Mouse (Mus musculus): Measurements from ENCODE around the gene Esp23. TPM values are rescaled to one million over a fixed set of nuclear protein-coding genes. Genes with fewer than 3 reads are reported as not detected.
"Not testable (repeated sequence)": the region's sequence is repeated elsewhere in the genome, so short reads cannot be mapped to it uniquely, and the experiment has no call there.

The Esp23 gene
- not detected for total RNA-seq (2021)
- long read RNA-seq, experiment 1 = 0 reads
- long read RNA-seq, experiment 2 = 0 reads

DNA sequence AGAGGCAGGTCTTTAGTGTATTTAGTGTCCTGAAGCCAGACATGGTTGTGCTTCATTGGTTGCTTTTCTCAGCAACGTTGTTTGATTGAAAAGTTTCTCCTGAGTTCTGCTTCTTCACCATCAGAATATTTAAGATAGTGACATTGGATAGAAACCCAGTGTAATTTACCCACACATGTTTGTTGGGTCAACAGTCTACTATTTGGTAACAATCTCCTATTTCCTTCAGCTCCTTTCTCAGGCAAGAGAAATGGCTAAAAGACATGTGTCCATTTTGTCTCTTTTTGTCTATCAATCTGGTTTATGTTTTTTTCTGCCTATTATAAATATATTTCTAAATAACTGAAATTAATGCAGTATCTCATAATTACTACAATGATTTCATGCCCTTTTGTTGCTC is at the start of gene Esp23:
TSS of gene Esp23 (minus strand) at position 101 of the 400 bp plus-strand sequence.
- no peak for DNase-seq

GRCm38 (mm10) chr17:39107126-39107525 is 30.3 kb upstream of the Esp23 start:
- not testable (repeated sequence) for DNase-seq

- DNase-seq = no peak
These were observed 18.2 kb upstream of the Esp23 start, which contains the start of gene Esp22 for GRCm38 (mm10) chr17:39095034-39095433. Esp22 (plus strand) TSS chr17:39095334.

DNA sequence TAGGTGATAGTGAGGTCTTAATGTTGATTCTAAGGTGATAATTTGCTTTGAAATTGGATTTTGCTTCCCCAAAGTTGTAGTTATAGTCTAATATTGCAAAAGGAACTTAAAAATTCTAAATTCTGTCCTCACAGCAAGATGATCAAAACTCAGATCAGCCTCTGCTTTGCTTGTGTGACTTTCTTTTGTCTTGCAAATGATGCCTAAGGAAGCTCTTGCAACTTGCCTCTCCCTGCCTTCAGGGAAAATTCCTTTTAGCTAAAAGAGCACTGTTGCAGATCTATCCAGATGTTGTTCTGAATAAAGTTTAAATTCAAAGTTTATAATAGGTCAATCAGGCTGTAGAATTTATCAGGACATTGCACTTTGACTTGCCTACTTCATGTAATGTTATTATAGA is 13.2 kb downstream of the Esp23 start:
- no peak for DNase-seq

DNA sequence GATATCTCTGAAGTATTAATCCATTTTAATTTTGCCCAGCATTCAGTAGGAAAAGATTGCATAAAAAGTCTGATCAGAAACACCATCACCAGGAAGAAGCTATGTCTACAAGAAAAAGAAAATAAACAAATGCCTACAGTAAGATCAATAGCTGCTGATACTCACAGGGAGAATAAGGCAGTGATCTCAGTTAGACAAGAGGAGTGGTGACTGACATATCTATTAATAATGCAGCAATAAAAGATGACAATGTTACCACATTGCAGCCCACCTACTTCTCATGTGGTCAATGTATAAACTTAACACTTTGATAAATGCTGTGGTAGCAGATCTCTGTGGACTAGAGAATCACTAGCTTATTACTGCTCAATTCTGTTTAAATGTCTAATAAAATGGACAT is 33.6 kb downstream of the Esp23 start, which contains the start of gene Gm21903:
TSS of gene Gm21903 (minus strand) at position 101 of the 400 bp plus-strand sequence.
- DNase-seq = no peak

DNA sequence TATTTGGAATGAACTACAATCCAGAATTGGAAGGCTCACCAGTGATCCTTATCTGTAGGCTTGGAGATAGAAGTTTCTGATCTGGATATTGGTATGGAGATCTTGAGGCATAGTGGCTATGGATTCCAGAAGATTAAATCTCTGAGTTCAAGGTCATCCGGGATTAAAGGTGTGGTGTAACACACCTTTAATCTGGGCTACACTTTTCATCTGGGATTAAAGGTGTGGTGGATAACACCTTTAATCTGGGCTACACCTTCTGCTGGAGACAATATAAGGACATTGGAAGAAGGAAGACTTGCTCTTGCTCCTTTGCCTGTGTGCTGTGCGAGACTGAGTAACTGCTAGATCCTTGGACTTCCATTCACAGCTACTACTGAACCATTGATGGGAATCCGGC is 40.4 kb downstream of the Esp23 start, which contains the start of gene Esp24:
TSS of gene Esp24 (plus strand) at position 301 of the 400 bp plus-strand sequence.
- not testable (repeated sequence) for DNase-seq

Other genes starting within 250 kb of the Esp23 start
- gene Esp24, start 40.3 kb downstream of the Esp23 start, total RNA-seq (2021) = not detected
- gene Gm21903, start 33.7 kb downstream of the Esp23 start, total RNA-seq (2021) = not detected
- not detected for gene Esp22, start 18.3 kb upstream of the Esp23 start, total RNA-seq (2021)

Data from gastrocnemius, postnatal 25 days (tissue).